22 mouse cellular contexts compared by ENCODE assay signal in genomic region chr11:77956428-77956827, GRCm38 (mm10). TPM values are rescaled to one million over a fixed set of nuclear protein-coding genes. Genes with fewer than 3 reads are reported as not detected.
"Had no signal": no experiment of that assay in that cellular context is flagged by ENCODE, and none has a peak within 500 bp of the region (broad histone marks: within the 10 kb centered on the region; RNA-seq: fewer than 3 reads in every experiment).

No protein-coding gene starts in this region.

- ATAC-seq: liver, postnatal 0 days; lung, postnatal 0 days; midbrain, embryonic 16.5 days had no signal

- H3K9me3 ChIP-seq: kidney, embryonic 15.5 days; limb, embryonic 12.5 days; limb, embryonic 15.5 days; midbrain, embryonic 12.5 days; neural tube, embryonic 13.5 days had no signal

- H3K36me3 ChIP-seq: kidney, embryonic 15.5 days; limb, embryonic 12.5 days; limb, embryonic 15.5 days; midbrain, embryonic 12.5 days had no signal

- H3K9ac ChIP-seq: kidney, embryonic 15.5 days; limb, embryonic 12.5 days; limb, embryonic 15.5 days; liver, embryonic 14.5 days; liver, postnatal 0 days; lung, embryonic 14.5 days; midbrain, embryonic 12.5 days; neural tube, embryonic 13.5 days had no signal

- H3K27ac ChIP-seq: kidney, embryonic 15.5 days; limb, embryonic 12.5 days; limb, embryonic 15.5 days; liver, embryonic 14.5 days; macrophage; midbrain, embryonic 12.5 days; neural tube, embryonic 13.5 days had no signal

- H3K4me2 ChIP-seq: kidney, embryonic 15.5 days; limb, embryonic 12.5 days; limb, embryonic 15.5 days; liver, embryonic 11.5 days; lung, embryonic 14.5 days; midbrain, embryonic 12.5 days; neural tube, embryonic 13.5 days had no signal

- H3K4me3 ChIP-seq: kidney, embryonic 15.5 days; limb, embryonic 12.5 days; limb, embryonic 15.5 days; midbrain, embryonic 12.5 days; myocyte; neural tube, embryonic 13.5 days had no signal

- DNase-seq: kidney, postnatal 10 days; kidney, postnatal 36 days; left cerebral cortex, postnatal 4 days; liver, postnatal 0 days; lung, embryonic 14.5 days; thymus, adult 18-20 months; thymus, postnatal 4 days had no signal

- H3K4me1 ChIP-seq: limb, embryonic 12.5 days; limb, embryonic 15.5 days had no signal

RNA-seq across cellular contexts. Expression of gene Sez6, which starts 25.8 kb away (rescaled TPM):
- total RNA-seq: megakaryocyte, adult 5-6 weeks; monocyte, adult 5-6 weeks; neutrophil, adult 5-6 weeks had no signal
- polyA plus RNA-seq: limb, embryonic 12.5 days; liver, postnatal 0 days; macrophage; myocyte; spleen, adult 2 months had no signal
